Mouse (Mus musculus) liver, postnatal 0 days (tissue): ENCODE measurements around the gene Selenoi. TPM values are rescaled to one million over a fixed set of nuclear protein-coding genes. Genes with fewer than 3 reads are reported as not detected.

Experiments used
- ATAC-seq: fragments of 200-750 bp; cut with Nextera tagmentation; 2 replicates; pipeline ENCODE4 v1.8.0; 2017; ENCODE audit warnings: mild to moderate bottlenecking, moderate library complexity
- DNase-seq: peaks from one replicate; pipeline ENCODE4 v3.0.0-alpha.2; 2016
- H3K27ac ChIP-seq: fragments of 300-500 bp; sonication (generic); 2 replicates; pipeline ENCODE4 v1.5.1; 2014; ENCODE audit warnings: antibody characterized with exemption, moderate library complexity, mild to moderate bottlenecking, low read depth
- H3K27me3 ChIP-seq: fragments of 300-500 bp; sonication (generic); 2 replicates; pipeline ENCODE4 v1.6.1; 2014; ENCODE audit warnings: low read length, control low read depth, mixed read lengths; ENCODE audit not compliant: insufficient read depth
- H3K36me3 ChIP-seq: fragments of 300-500 bp; sonication (generic); replicated peaks from 2 replicates; pipeline ENCODE4 v1.6.1; 2014; ENCODE audit warnings: mild to moderate bottlenecking, control low read depth, low read length, moderate library complexity, mixed read lengths; ENCODE audit not compliant: insufficient read depth
- H3K4me1 ChIP-seq: fragments of 300-500 bp; sonication (generic); 2 replicates; pipeline ENCODE4 v1.6.1; 2014; ENCODE audit warnings: antibody characterized with exemption, mild to moderate bottlenecking, control low read depth; ENCODE audit not compliant: insufficient read depth
- H3K4me2 ChIP-seq: fragments of 300-500 bp; sonication (generic); 2 replicates; pipeline ENCODE4 v1.6.1; 2014; ENCODE audit warnings: low read depth, mild to moderate bottlenecking, low read length, moderate library complexity, mixed read lengths
- H3K4me3 ChIP-seq: fragments of 300-500 bp; sonication (generic); 2 replicates; pipeline ENCODE4 v1.5.1; 2014; ENCODE audit warnings: low read depth, low read length
- H3K9ac ChIP-seq: fragments of 300-500 bp; sonication (generic); replicated peaks from 2 replicates; pipeline ENCODE4 v1.6.1; 2014; ENCODE audit warnings: mild to moderate bottlenecking, moderate library complexity
- H3K9me3 ChIP-seq: fragments of 300-500 bp; sonication (generic); 2 replicates; pipeline ENCODE4 v1.6.1; 2016; ENCODE audit warnings: mild to moderate bottlenecking, control low read depth, low read length, mixed read lengths
- CTCF ChIP-seq: sonication (generic); IDR thresholded peaks from 2 replicates; pipeline ENCODE4 v1.5.1; 2016; ENCODE audit warnings: antibody characterized with exemption, low read depth
- EP300 ChIP-seq: IDR thresholded peaks from 2 replicates; pipeline ENCODE4 v1.6.1; 2016; ENCODE audit warnings: antibody characterized with exemption, low read depth, mild to moderate bottlenecking
- WGBS: fragments of 180-500 bp; shearing (Covaris S2); extraction: QIAGEN DNeasy Blood & Tissue Kit; methylation state at CpG from one replicate; pipeline ENCODE4 v1.1.7; 2014; ENCODE audit not compliant: insufficient replicate concordance; 5-methylcytosine and 5-hydroxymethylcytosine counted together
- polyA plus RNA-seq: library from polyadenylated mRNA; unstranded; fragments of >200 nt; fragmentation: Nextera tagmentation; extraction: Ambion mirVana; gene quantifications from 2 replicates; pipeline ENCODE4 v1.2.1, GENCODE M21; 2015

The Selenoi gene
- polyA plus RNA-seq, 1 experiment from 2014 or later, result 9.8 TPM

GRCm38 (mm10) chr5:30202221-30202620 is 30.2 kb upstream of the Selenoi start:
- H3K9ac ChIP-seq, result no peak overlapping the region
- TF ChIP-seq EP300, result no peak
- TF ChIP-seq CTCF, result no peak
- no peaks in the 10 kb centered on the region for H3K36me3 ChIP-seq
- 69% methylated on average over 7 of the region's 7 CpGs for WGBS
- DNase-seq (no peak), ATAC-seq (no peak)
- no peaks in the 10 kb centered on the region for H3K27me3 ChIP-seq
- no peaks in the 10 kb centered on the region for H3K4me1 ChIP-seq
- no peak overlapping the region for H3K4me3 ChIP-seq
- no peak overlapping the region for H3K4me2 ChIP-seq
- H3K9me3 ChIP-seq, result no peaks in the 10 kb centered on the region
- H3K27ac ChIP-seq, result no peak overlapping the region

- ATAC-seq (no peak), DNase-seq (no peak)
- Histone ChIP-seq H3K27ac (no peak overlapping the region), H3K9me3 (no peaks in the 10 kb centered on the region), H3K4me2 (no peak overlapping the region), H3K9ac (no peak overlapping the region), H3K4me1 (no peaks in the 10 kb centered on the region), H3K4me3 (no peak overlapping the region), H3K27me3 (no peaks in the 10 kb centered on the region), H3K36me3 (no peaks in the 10 kb centered on the region)
- TF ChIP-seq CTCF, result no peak
- TF ChIP-seq EP300, result no peak
- 66% methylated on average over 10 of the region's 10 CpGs for WGBS
These were observed 29.0 kb upstream of the Selenoi start for GRCm38 (mm10) chr5:30203216-30203885.

DNA sequence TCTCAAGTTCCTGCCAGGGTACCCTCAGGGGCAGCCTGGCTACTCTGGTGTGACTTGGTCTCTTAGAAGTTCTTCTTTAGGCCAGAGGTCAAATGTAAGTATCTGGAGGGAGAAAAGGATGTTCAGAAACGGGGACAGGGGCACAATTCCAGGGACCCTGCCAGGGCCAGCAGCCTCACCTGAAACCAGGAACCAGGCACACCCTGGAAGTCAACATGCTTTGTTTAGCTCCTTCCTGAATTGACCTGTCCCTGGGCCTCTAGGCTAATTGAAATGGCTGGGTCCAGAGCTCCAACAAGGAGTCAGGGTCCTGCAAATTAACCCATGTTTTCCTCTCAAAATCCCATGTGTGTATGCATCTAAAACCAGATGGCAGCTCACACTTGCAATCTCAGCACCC is 27.9 kb upstream of the Selenoi start:
- DNase-seq (no peak), ATAC-seq (no peak)
- 60% methylated on average over 1 of the region's 1 CpGs for WGBS
- Histone ChIP-seq H3K27ac (no peak overlapping the region), H3K4me2 (no peak overlapping the region), H3K4me1 (no peaks in the 10 kb centered on the region), H3K4me3 (no peak overlapping the region), H3K9me3 (no peaks in the 10 kb centered on the region), H3K36me3 (no peaks in the 10 kb centered on the region), H3K9ac (no peak overlapping the region), H3K27me3 (no peaks in the 10 kb centered on the region)
- TF ChIP-seq CTCF (no peak), EP300 (no peak)

DNA sequence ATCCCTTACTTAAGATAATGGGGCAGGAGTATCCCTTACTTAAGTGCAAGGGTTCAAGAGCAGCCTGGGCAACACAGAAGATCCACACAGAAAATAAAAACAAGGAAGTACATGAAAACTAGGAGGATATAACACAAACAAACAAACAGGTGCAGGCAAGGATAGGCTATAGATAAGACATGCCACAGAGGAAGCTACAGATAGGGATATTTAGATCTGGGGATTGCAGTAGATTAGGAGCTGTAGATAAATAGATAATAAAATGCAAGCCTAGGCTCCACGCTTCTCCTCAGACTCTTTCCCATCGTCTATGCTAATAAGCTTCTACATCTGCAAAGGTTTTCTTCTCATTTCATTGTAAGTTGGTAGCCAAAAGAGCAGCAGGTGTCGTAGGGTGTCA is 27.3 kb upstream of the Selenoi start:
- Histone ChIP-seq H3K4me2 (no peak overlapping the region), H3K9me3 (no peaks in the 10 kb centered on the region), H3K9ac (no peak overlapping the region), H3K4me1 (no peaks in the 10 kb centered on the region), H3K4me3 (no peak overlapping the region), H3K27ac (no peak overlapping the region), H3K27me3 (no peaks in the 10 kb centered on the region), H3K36me3 (no peaks in the 10 kb centered on the region)
- ATAC-seq (no peak), DNase-seq (no peak)
- 78% methylated on average over 3 of the region's 3 CpGs for WGBS
- TF ChIP-seq EP300, result no peak
- TF ChIP-seq CTCF, result no peak

- Histone ChIP-seq H3K36me3 (no peaks in the 10 kb centered on the region), H3K4me3 (no peak within 1 kb of the TSS), H3K4me1 (no peaks in the 10 kb centered on the region), H3K9ac (no peak within 1 kb of the TSS), H3K27ac (no peak within 1 kb of the TSS), H3K4me2 (no peak within 1 kb of the TSS), H3K27me3 (no peaks in the 10 kb centered on the region), H3K9me3 (no peaks in the 10 kb centered on the region)
- DNase-seq (no peak), ATAC-seq (no peak)
- TF ChIP-seq CTCF (no peak), EP300 (no peak)
- 38% methylated on average over 5 of the region's 5 CpGs for WGBS
These were observed 26.9 kb upstream of the Selenoi start, which contains the start of gene Adgrf3 for GRCm38 (mm10) chr5:30205493-30205892. Adgrf3 (minus strand) TSS chr5:30205722.

DNA sequence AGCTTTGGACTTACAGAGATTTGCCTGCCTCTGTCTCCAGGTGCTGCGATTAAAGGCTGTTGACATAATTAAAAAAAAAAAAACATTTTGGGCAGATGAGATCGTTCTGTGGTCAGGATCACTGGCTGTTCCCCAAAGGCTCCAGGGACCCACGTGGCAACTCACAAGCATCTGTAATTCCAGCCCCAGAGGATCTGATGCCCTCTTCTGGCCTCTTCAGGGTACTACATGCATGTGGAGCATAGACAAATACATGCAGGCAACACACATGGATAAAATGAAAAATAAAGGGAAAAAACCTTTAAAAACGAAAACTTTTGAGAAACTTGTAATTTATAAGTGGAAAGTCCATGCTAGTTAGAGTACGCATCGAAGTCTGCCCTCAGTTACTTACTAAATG is 25.1 kb upstream of the Selenoi start:
- H3K36me3 ChIP-seq, result no peaks in the 10 kb centered on the region
- TF ChIP-seq EP300 (no peak), CTCF (peak; percentile 77)
- H3K27ac ChIP-seq, result no peak overlapping the region
- H3K4me3 ChIP-seq, result no peak overlapping the region
- H3K9ac ChIP-seq, result no peak overlapping the region
- 54% methylated on average over 6 of the region's 6 CpGs for WGBS
- ATAC-seq (no peak), DNase-seq (peak; percentile 55)
- no peak overlapping the region for H3K4me2 ChIP-seq
- no peaks in the 10 kb centered on the region for H3K9me3 ChIP-seq
- H3K4me1 ChIP-seq, result no peaks in the 10 kb centered on the region
- no peaks in the 10 kb centered on the region for H3K27me3 ChIP-seq
